Mouse (Mus musculus) ES-E14 (cell line): ENCODE results near the gene Ebf1.

ENCODE experiments used
- CHD2 ChIP-seq: IDR thresholded peaks from 2 replicates; pipeline ENCODE4 v1.6.1; 2014; ENCODE audit warnings: mild to moderate bottlenecking, low read depth, low read length, inconsistent platforms
- HCFC1 ChIP-seq: IDR thresholded peaks from 2 replicates; pipeline ENCODE4 v1.6.1; 2012; ENCODE audit warnings: low read length, inconsistent platforms, borderline replicate concordance; ENCODE audit not compliant: insufficient read depth
- MAFK ChIP-seq: IDR thresholded peaks from 2 replicates; pipeline ENCODE4 v1.6.1; 2014; ENCODE audit warnings: mild to moderate bottlenecking, low read depth, low read length, inconsistent platforms; ENCODE audit not compliant: insufficient read depth
- ZNF384 ChIP-seq: IDR thresholded peaks from 2 replicates; pipeline ENCODE4 v1.6.1; 2012; ENCODE audit warnings: low read depth, low read length, inconsistent platforms

DNA sequence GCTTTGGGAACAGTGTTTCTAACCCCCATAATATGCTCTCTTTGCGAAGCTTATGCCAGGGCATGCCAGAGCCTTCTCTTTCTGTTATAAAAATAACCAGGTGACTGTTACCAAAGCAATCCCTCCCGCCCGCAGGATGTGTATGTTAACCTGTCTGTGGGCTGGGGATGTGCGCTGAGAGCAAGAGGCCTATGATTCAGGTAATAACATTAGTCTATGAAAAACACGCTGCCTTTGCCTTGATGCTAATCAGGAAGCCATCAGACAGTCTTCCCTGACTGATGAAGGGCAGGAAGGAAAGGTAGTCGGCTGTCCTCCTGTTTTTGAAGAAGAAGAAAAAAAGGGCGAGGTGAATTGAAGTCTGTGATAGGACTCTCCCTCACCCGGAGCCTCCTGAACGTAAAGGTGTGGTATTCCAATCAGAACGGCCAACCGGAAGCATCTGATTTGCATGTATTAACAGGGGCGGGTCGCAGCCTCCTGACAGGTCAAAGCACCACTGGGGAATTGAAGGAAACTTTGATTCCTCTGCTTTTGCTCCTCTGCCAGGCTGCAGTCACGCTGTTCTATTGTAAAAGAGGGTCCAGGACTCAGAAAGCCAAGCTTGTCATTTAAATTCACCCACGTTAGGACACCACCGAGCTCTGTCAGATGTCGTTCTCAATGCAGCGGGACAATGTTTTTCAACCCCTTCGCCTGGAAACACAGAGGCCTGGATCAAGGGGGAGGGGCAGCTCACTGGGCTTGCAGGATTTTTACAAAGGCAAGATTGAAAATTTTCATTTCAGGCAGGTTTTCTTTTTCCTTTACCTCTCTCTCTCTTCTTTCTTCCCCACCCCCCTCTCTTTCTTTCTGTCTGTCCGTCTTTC lies 144.2 kb downstream of the Ebf1 start:
- TF ChIP-seq CHD2 (no peak), HCFC1 (no peak), ZNF384 (no peak), MAFK (no peak)
